Mouse (Mus musculus) small intestine, adult 2 months (tissue): ENCODE results near the gene Smok3a.

Experiments used
- CTCF ChIP-seq: fragments of 200-500 bp; IDR thresholded peaks from 2 replicates; pipeline ENCODE4 v1.5.1; 2012; ENCODE audit warnings: low read depth, mild to moderate bottlenecking, control low read depth, inconsistent platforms, low read length, moderate library complexity, mixed read lengths; ENCODE audit not compliant: insufficient replicate concordance, insufficient read length; ENCODE audit errors: extremely low read depth
- POLR2A ChIP-seq: fragments of 200-500 bp; IDR thresholded peaks from 2 replicates; pipeline ENCODE4 v1.6.1; 2012; ENCODE audit warnings: low read depth, mild to moderate bottlenecking, control low read depth, inconsistent platforms, low read length, moderate library complexity

- TF ChIP-seq POLR2A (no peak), CTCF (no peak)
Observed at GRCm38 (mm10) chr5:138012382-138012781, 8.7 kb upstream of the Smok3a start.
